Mouse (Mus musculus) ES-E14 (cell line): ENCODE measurements around the gene Midn. TPM values are rescaled to one million over a fixed set of nuclear protein-coding genes. Genes with fewer than 3 reads are reported as not detected.

Experiments used
- DNase-seq: peaks from one replicate; pipeline ENCODE4 v3.0.0-alpha.2; 2013; ENCODE audit warnings: low read depth, low spot score
- H3K27ac ChIP-seq: 2 replicates; pipeline ENCODE4 v1.5.1; 2012; ENCODE audit warnings: low read depth, mild to moderate bottlenecking, low read length, moderate library complexity, mixed read lengths; ENCODE audit not compliant: poor library complexity, insufficient read depth, severe bottlenecking
- H3K36me3 ChIP-seq: 2 replicates; pipeline ENCODE4 v1.6.1; 2012; ENCODE audit warnings: mild to moderate bottlenecking, low read length, moderate library complexity, mixed read lengths; ENCODE audit not compliant: control insufficient read depth, poor library complexity, insufficient read depth, severe bottlenecking
- H3K4me1 ChIP-seq, 2 experiments: fragments of 150-350 bp in 1 of 2; sonication (generic) in 1 of 2; 2 replicates each; pipeline ENCODE4 v1.6.1; 2012; ENCODE audit warnings: low read length in 2 of 2, mild to moderate bottlenecking in 1 of 2, mixed read lengths in 1 of 2; ENCODE audit not compliant: control insufficient read depth in 2 of 2, insufficient read depth in 2 of 2, poor library complexity in 1 of 2
- H3K4me3 ChIP-seq, 2 experiments: fragments of 150-350 bp in 1 of 2; sonication (generic) in 1 of 2; 2 replicates each; pipeline ENCODE4 v1.5.1; 2012; ENCODE audit warnings: low read length in 2 of 2, low read depth in 1 of 2, mild to moderate bottlenecking in 1 of 2, mixed read lengths in 1 of 2; ENCODE audit not compliant: insufficient read depth in 1 of 2, poor library complexity in 1 of 2, severe bottlenecking in 1 of 2
- H3K9ac ChIP-seq: 2 replicates; pipeline ENCODE4 v1.6.1; 2012; ENCODE audit warnings: low read depth, mild to moderate bottlenecking, low read length, mixed read lengths; ENCODE audit not compliant: poor library complexity, insufficient read depth, severe bottlenecking
- H3K9me3 ChIP-seq: fragments of 150-350 bp; sonication (generic); 2 replicates; pipeline ENCODE4 v1.6.1; 2012; ENCODE audit warnings: low read depth, mild to moderate bottlenecking, low read length; ENCODE audit not compliant: control insufficient read depth, insufficient read depth
- CHD2 ChIP-seq: IDR thresholded peaks from 2 replicates; pipeline ENCODE4 v1.6.1; 2014; ENCODE audit warnings: mild to moderate bottlenecking, low read depth, low read length, inconsistent platforms
- HCFC1 ChIP-seq: IDR thresholded peaks from 2 replicates; pipeline ENCODE4 v1.6.1; 2012; ENCODE audit warnings: low read length, inconsistent platforms, borderline replicate concordance; ENCODE audit not compliant: insufficient read depth
- MAFK ChIP-seq: IDR thresholded peaks from 2 replicates; pipeline ENCODE4 v1.6.1; 2014; ENCODE audit warnings: mild to moderate bottlenecking, low read depth, low read length, inconsistent platforms; ENCODE audit not compliant: insufficient read depth
- ZC3H11A ChIP-seq: IDR thresholded peaks from 2 replicates; pipeline ENCODE4 v1.6.1; 2012; ENCODE audit warnings: low read depth, mild to moderate bottlenecking, inconsistent platforms, low read length, borderline replicate concordance
- ZNF384 ChIP-seq: IDR thresholded peaks from 2 replicates; pipeline ENCODE4 v1.6.1; 2012; ENCODE audit warnings: low read depth, low read length, inconsistent platforms
- in situ Hi-C, 2 experiments: fragments of 600-800 bp; cut with MboI; formaldehyde crosslinking; loops; one replicate each; pipeline ENCODE4 v1.15.1; 2025; ENCODE audit warnings: low sequenced_read_pairs in 2 of 2, inconsistent platforms in 1 of 2; ENCODE audit not compliant: unreplicated experiment in 2 of 2
- total RNA-seq: library from RNA; depleted of rRNA; stranded (reverse); fragments of 300-350 nt; gene quantifications from 2 replicates; pipeline ENCODE4 v1.2.3, GENCODE M21; 2012; rRNA removed

The Midn gene
- total RNA-seq = 38.3 and 42.6 TPM in 2 replicates

GRCm38 (mm10) chr10:80147719-80148601, at the start of gene Midn:
Gene Midn, plus strand, starts transcription at chr10:80148272.
- in situ Hi-C loops = no loop called here
- H3K4me1 ChIP-seq = peaks cover 0 to 36% of the 10 kb centered on the region in 2 experiments; a peak in 3 of 4 replicates

GRCm38 (mm10) chr10:80098630-80099029, 49.4 kb upstream of the Midn start:
- Histone ChIP-seq H3K4me3 (no peak overlapping the region), H3K9ac (no peak overlapping the region), H3K36me3 (peaks cover 3% of the 10 kb centered on the region; the same call in 1 of the 2 replicates), H3K9me3 (no peaks in the 10 kb centered on the region), H3K4me1 (peaks cover 5 to 29% of the 10 kb centered on the region in 2 experiments), H3K27ac (no peak overlapping the region)
- DNase-seq = no peak
- no peak for TF ChIP-seq HCFC1
- TF ChIP-seq CHD2 = no peak
- no peak for TF ChIP-seq MAFK
- no peak for TF ChIP-seq ZNF384
- TF ChIP-seq ZC3H11A = no peak
- in situ Hi-C loops = no loop called here

More at GRCm38 (mm10) chr10:80147719-80148601, at the start of gene Midn:
- Histone ChIP-seq H3K9me3 (no peaks in the 10 kb centered on the region), H3K27ac (peak within 1 kb of the TSS; percentile 98), H3K4me3 (peak within 1 kb of the TSS; percentile 80 to 83), H3K36me3 (peaks cover 46% of the 10 kb centered on the region), H3K9ac (peak within 1 kb of the TSS; percentile 93)
- no peak for TF ChIP-seq CHD2
- TF ChIP-seq MAFK = peak; percentile 67; the same call in 1 of the 2 replicates
- DNase-seq = no peak

GRCm38 (mm10) chr10:80100982-80101381, 47.1 kb upstream of the Midn start:
- peaks cover 3 to 33% of the 10 kb centered on the region in 2 experiments for H3K4me1 ChIP-seq
- no peaks in the 10 kb centered on the region for H3K9me3 ChIP-seq
- TF ChIP-seq ZNF384 = peak; percentile 59; the same call in 1 of the 2 replicates
- no peak for TF ChIP-seq CHD2
- no peak for DNase-seq
- H3K4me3 ChIP-seq = peak overlapping the region in 1 of 2 experiments; percentile 93; a peak in 1 of 4 replicates
- H3K36me3 ChIP-seq = peaks cover 3% of the 10 kb centered on the region; the same call in 1 of the 2 replicates
- H3K9ac ChIP-seq = peak overlapping the region; percentile 29; the same call in 1 of the 2 replicates
- in situ Hi-C loops = loop anchor here in 1 of 2 experiments (25.0 kb wide), 1 partner anchor 114 kb away; the partner anchor contains the start of genes Abca7, Cnn2 and Tmem259
- H3K27ac ChIP-seq = no peak overlapping the region

- peak overlapping the region; percentile 84 to 93 for H3K4me3 ChIP-seq
- TF ChIP-seq ZNF384 (no peak), HCFC1 (peak; percentile 31; the same call in 1 of the 2 replicates), CHD2 (no peak)
- H3K36me3 ChIP-seq = no peaks in the 10 kb centered on the region
- peak overlapping the region; percentile 93 for H3K9ac ChIP-seq
- peak; percentile 60 for DNase-seq
- no peaks in the 10 kb centered on the region for H3K9me3 ChIP-seq
- peak overlapping the region; percentile 66 for H3K27ac ChIP-seq
- in situ Hi-C loops = loop anchor here in 1 of 2 experiments (25.0 kb wide), 1 partner anchor 115 kb away; the partner anchor contains the start of genes Abca7, Cnn2 and Tmem259
- H3K4me1 ChIP-seq = peaks cover 3 to 29% of the 10 kb centered on the region in 2 experiments
These were observed 45.7 kb upstream of the Midn start for GRCm38 (mm10) chr10:80102216-80102915.
